Comparison of ENCODE assay signal across 8 mouse cellular contexts in the genomic region with DNA sequence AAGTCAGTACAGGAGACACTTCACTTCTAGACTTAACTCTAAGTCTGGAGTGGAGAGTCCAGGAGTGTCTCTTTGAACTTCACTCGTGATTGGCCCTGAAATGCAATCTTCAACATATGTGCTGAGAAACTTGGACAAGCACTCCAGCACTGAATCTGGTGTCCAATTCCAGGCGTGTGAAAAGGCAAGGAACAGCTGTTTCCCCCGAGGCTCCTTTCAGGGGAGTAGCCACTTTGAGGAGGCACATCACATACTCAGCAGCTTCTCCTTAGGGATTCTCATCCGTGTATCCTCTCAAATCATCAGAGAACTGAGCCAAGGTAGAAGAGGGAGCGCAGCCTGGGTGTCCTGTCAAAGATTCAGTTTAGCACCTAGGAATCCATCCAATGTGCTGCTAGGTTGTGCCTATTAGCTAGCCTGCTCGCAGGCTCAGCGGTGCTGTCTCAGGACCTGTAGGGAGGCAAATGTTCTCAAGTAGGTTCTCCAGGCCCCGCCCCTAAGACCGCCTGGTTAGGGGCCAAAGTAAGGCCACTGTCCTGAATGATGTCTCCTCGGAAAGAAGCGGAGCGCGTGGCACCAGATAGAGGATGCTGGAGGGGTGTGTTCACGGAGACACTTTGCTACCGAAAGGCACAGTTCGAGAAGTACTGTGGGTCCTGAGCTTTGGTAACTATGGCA. TPM values are rescaled to one million over a fixed set of nuclear protein-coding genes. Genes with fewer than 3 reads are reported as not detected.
DNase-seq lines count a peak whose midpoint lies in the region; ATAC-seq lines count a peak whose summit lies in the region.

A gene (minus strand): TSS at position 34 of the 678 bp plus-strand sequence.

- H3K4me2 ChIP-seq in embryonic facial prominence, embryonic 15.5 days (replicated peaks) = peak within 1 kb of the TSS; percentile 42
- peak within 1 kb of the TSS; percentile 43 for H3K4me2 ChIP-seq in limb, embryonic 11.5 days (ENCODE audit: low read depth, severe bottlenecking)

- 27% methylated on average over 16 of the region's 16 CpGs for WGBS in embryonic facial prominence, embryonic 15.5 days
- 39% methylated on average over 16 of the region's 16 CpGs for WGBS in limb, embryonic 11.5 days

- peak within 1 kb of the TSS; percentile 22 for H3K4me3 ChIP-seq in embryonic facial prominence, embryonic 15.5 days (replicated peaks)
- H3K4me3 ChIP-seq in limb, embryonic 11.5 days (ENCODE audit: low read depth, low read length) = peak within 1 kb of the TSS; percentile 18; the same call in 1 of the 2 replicates

- no peaks in the 10 kb centered on the region for H3K9me3 ChIP-seq in embryonic facial prominence, embryonic 15.5 days (replicated peaks)
- H3K9me3 ChIP-seq in limb, embryonic 11.5 days (ENCODE audit: control insufficient read depth, low read length) = no peaks in the 10 kb centered on the region

- peak; percentile 59 for ATAC-seq in frontal cortex, adult (ENCODE audit: low TSS enrichment)
- no peak for ATAC-seq in embryonic facial prominence, embryonic 15.5 days (ENCODE audit: insufficient number of reproducible peaks, low FRiP score, low TSS enrichment, low read depth)
- ATAC-seq in limb, embryonic 11.5 days (ENCODE audit: insufficient number of reproducible peaks, low FRiP score, low TSS enrichment, low read depth) = no peak

- intact Hi-C loops in left cerebral cortex, postnatal 10 days (cut with DNase I) = loop anchor here (10.0 kb wide), 1 partner anchor 63 kb away; a partner anchor contains a TSS

- no peak within 1 kb of the TSS for H3K9ac ChIP-seq in embryonic facial prominence, embryonic 15.5 days
- no peak within 1 kb of the TSS for H3K9ac ChIP-seq in limb, embryonic 11.5 days (ENCODE audit: low read length)

- no peak for DNase-seq in frontal cortex, adult 2 months (ENCODE audit: extremely low spot score in 1 of 2, low spot score in 1 of 2)
- DNase-seq in T-cell, adult 2 months (ENCODE audit: low spot score) = peak; percentile 9
- peak; percentile 28 for DNase-seq in limb, embryonic 11.5 days (ENCODE audit: low spot score)
- DNase-seq in neural tube, embryonic 10.5 days (ENCODE audit: extremely low spot score, low spot score) = peak; percentile 15
- no peak for DNase-seq in gastrocnemius, postnatal 10 days
- DNase-seq in left cerebral cortex, postnatal 10 days (ENCODE audit: extremely low spot score in 1 of 2, low spot score in 2 of 2) = no peak

- H3K27me3 ChIP-seq in embryonic facial prominence, embryonic 15.5 days = peaks cover 13% of the 10 kb centered on the region
- H3K27me3 ChIP-seq in limb, embryonic 11.5 days (ENCODE audit: control insufficient read depth, insufficient read depth, low read length) = 0 out of 2 replicates have a peak, but pooled peaks cover 2% of the 10 kb centered on the region

- H3K4me1 ChIP-seq in embryonic facial prominence, embryonic 15.5 days = no peaks in the 10 kb centered on the region
- H3K4me1 ChIP-seq in limb, embryonic 11.5 days (ENCODE audit: control insufficient read depth, insufficient read depth, low read length) = no peaks in the 10 kb centered on the region

- H3K27ac ChIP-seq in embryonic facial prominence, embryonic 15.5 days (replicated peaks) = no peak within 1 kb of the TSS
- no peak within 1 kb of the TSS for H3K27ac ChIP-seq in limb, embryonic 11.5 days (replicated peaks; ENCODE audit: low read depth, low read length)

- H3K36me3 ChIP-seq in embryonic facial prominence, embryonic 15.5 days = no peaks in the 10 kb centered on the region
- H3K36me3 ChIP-seq in limb, embryonic 11.5 days (ENCODE audit: control insufficient read depth, insufficient read depth, low read length) = no peaks in the 10 kb centered on the region

RNA-seq across cellular contexts. Expression of the gene that starts here (rescaled TPM):
- 2.8 and 3.0 TPM in 2 replicates for polyA plus RNA-seq in frontal cortex, adult 2 months (2012; rRNA removed)
- 3.4 TPM in 2 replicates for polyA plus RNA-seq in embryonic facial prominence, embryonic 15.5 days (2015; fragmentation: Nextera tagmentation; extraction: Ambion mirVana)
- 0.05 TPM in 1 of 2 replicates, not detected in the other for polyA plus RNA-seq in limb, embryonic 11.5 days (2014; fragmentation: Nextera tagmentation; extraction: Ambion mirVana)
- under 1 TPM; 0.38 to 0.86 TPM for total RNA-seq in gastrocnemius, postnatal 10 days (2021)
- 1 to 10 TPM in 1 of 2 experiments, under 1 TPM in 1; 0.95 to 1.5 TPM for total RNA-seq in left cerebral cortex, postnatal 10 days (2021)

Comparison
In these comparisons a context has a peak if more than half of its experiments do, and no peak if none do; other contexts are left out.
1. Peak in DNase-seq, H3K4me3 ChIP-seq and H3K4me2 ChIP-seq in limb, embryonic 11.5 days; RNA of the gene not detected or under 1 TPM.
2. DNase-seq: peak in T-cell, adult 2 months (single experiment) and neural tube, embryonic 10.5 days (single experiment); none in frontal cortex, adult 2 months (0 of 2), gastrocnemius, postnatal 10 days (single experiment) and left cerebral cortex, postnatal 10 days (0 of 2).